Mouse (Mus musculus) right cerebral cortex, postnatal 36 days (tissue): ENCODE measurements around the gene Wnt2b.

Experiments
- DNase-seq, 2 experiments: peaks; one replicate each; pipeline ENCODE4 v3.0.0; 2022; ENCODE audit warnings: low spot score in 2 of 2, mixed read lengths in 1 of 2

The Wnt2b gene

GRCm38 (mm10) chr3:104896141-104896540 lies 65.6 kb downstream of the Wnt2b start:
- no peak for DNase-seq
